Mouse (Mus musculus) MEL (cell line): Measurements from ENCODE around the gene Fcrl6. TPM values are rescaled to one million over a fixed set of nuclear protein-coding genes. Genes with fewer than 3 reads are reported as not detected.

Experiments
- polyA plus RNA-seq, 2 experiments: library from polyadenylated mRNA; stranded (reverse) in 1 of 2; unstranded in 1 of 2; fragments of >175 nt in 1 of 2; fragments of >200 nt in 1 of 2; gene quantifications; 2 replicates each; pipeline versions ENCODE4 v1.2.1 to v1.2.4; 2012; ENCODE audit warnings: low replicate concordance in 2 of 2, low read depth in 1 of 2; ENCODE audit not compliant: insufficient read length in 2 of 2, insufficient read depth in 1 of 2, missing spikeins in 1 of 2
- total RNA-seq: library from RNA; depleted of rRNA; stranded (reverse); fragments of 300-350 nt; gene quantifications from 2 replicates; pipeline ENCODE4 v1.2.3, GENCODE M21; 2012; rRNA removed

The Fcrl6 gene
- total and polyA plus RNA-seq, 3 experiments: not detected

Other genes with a start within 250 kb of the Fcrl6 start
- gene Pigm, start 226.0 kb downstream of the Fcrl6 start, total RNA-seq: 8.3 and 8.6 TPM in 2 replicates
- gene Pigm, start 226.0 kb downstream of the Fcrl6 start, polyA plus RNA-seq: 10 to 100 TPM in 1 of 2 experiments, not detected in 1; 11.3 TPM
- gene Slamf9, start 127.2 kb downstream of the Fcrl6 start, total RNA-seq: 0.23 TPM in 1 of 2 replicates, not detected in the other
- under 1 TPM in 1 of 2 experiments, not detected in 1; 0.38 TPM for gene Slamf9, start 127.2 kb downstream of the Fcrl6 start, polyA plus RNA-seq
- gene Igsf9, start 120.8 kb downstream of the Fcrl6 start, total RNA-seq: 0.12 and 0.13 TPM in 2 replicates
- gene Igsf9, start 120.8 kb downstream of the Fcrl6 start, polyA plus RNA-seq: under 1 TPM in 1 of 2 experiments, not detected in 1; 0.38 TPM
- gene Tagln2, start 102.5 kb downstream of the Fcrl6 start, total RNA-seq: 100 and 150 TPM in 2 replicates
- 100 to 1,000 TPM; 332 to 581 TPM for gene Tagln2, start 102.5 kb downstream of the Fcrl6 start, polyA plus RNA-seq
- gene Cfap45, start 81.8 kb downstream of the Fcrl6 start, total RNA-seq: 0.29 TPM in 1 of 2 replicates, not detected in the other
- under 1 TPM in 1 of 2 experiments, not detected in 1; 0.40 TPM for gene Cfap45, start 81.8 kb downstream of the Fcrl6 start, polyA plus RNA-seq
- gene Vsig8, start 46.6 kb downstream of the Fcrl6 start, total RNA-seq: not detected in 2 replicates
- not detected for gene Vsig8, start 46.6 kb downstream of the Fcrl6 start, polyA plus RNA-seq
- gene Slamf8, start 12.0 kb downstream of the Fcrl6 start, total RNA-seq: not detected in 2 replicates
- not detected for gene Slamf8, start 12.0 kb downstream of the Fcrl6 start, polyA plus RNA-seq
- 0.54 and 0.65 TPM in 2 replicates for gene Dusp23, start 30.4 kb upstream of the Fcrl6 start, total RNA-seq
- 1 to 10 TPM in 1 of 2 experiments, not detected in 1; 2.5 TPM for gene Dusp23, start 30.4 kb upstream of the Fcrl6 start, polyA plus RNA-seq
- not detected in 2 replicates for gene Crp, start 95.5 kb upstream of the Fcrl6 start, total RNA-seq
- gene Crp, start 95.5 kb upstream of the Fcrl6 start, polyA plus RNA-seq: not detected